Mouse (Mus musculus) gastrocnemius, adult 2 months (tissue): ENCODE results near the gene Clec4d. TPM values are rescaled to one million over a fixed set of nuclear protein-coding genes. Genes with fewer than 3 reads are reported as not detected.
"Not testable (repeated sequence)": the region's sequence is repeated elsewhere in the genome, so short reads cannot be mapped to it uniquely, and the experiment has no call there.

Experiments used
- DNase-seq: peaks from one replicate; pipeline ENCODE4 v3.0.0; 2022
- H3K27ac ChIP-seq: fragments of 200-600 bp; 2 replicates; pipeline ENCODE4 v1.8.1; 2022; ENCODE audit warnings: mild to moderate bottlenecking
- H3K4me3 ChIP-seq: fragments of 200-600 bp; 2 replicates; pipeline ENCODE4 v1.8.1; 2022; ENCODE audit warnings: mild to moderate bottlenecking, moderate library complexity
- CTCF ChIP-seq: fragments of 200-600 bp; IDR thresholded peaks from 2 replicates; pipeline ENCODE4 v1.8.1; 2022; ENCODE audit warnings: antibody characterized with exemption, mild to moderate bottlenecking, moderate library complexity
- intact Hi-C: fragments of 180-260 bp; cut with DNase I; formaldehyde crosslinking; loops from one replicate; pipeline ENCODE4 v1.15.1; 2025
- long read RNA-seq, 2 experiments: library from polyadenylated mRNA; stranded (forward); transcript quantifications; one replicate each; pipeline ENCODE4 v2.0.0; 2021
- total RNA-seq, 2 experiments: library from RNA; stranded (reverse); gene quantifications; 2 replicates each; pipeline ENCODE4 v1.2.3; 2021

Clec4d gene
- not detected for total RNA-seq
- long read RNA-seq, experiment 1: 0 reads
- long read RNA-seq, experiment 2: 0 reads

DNA sequence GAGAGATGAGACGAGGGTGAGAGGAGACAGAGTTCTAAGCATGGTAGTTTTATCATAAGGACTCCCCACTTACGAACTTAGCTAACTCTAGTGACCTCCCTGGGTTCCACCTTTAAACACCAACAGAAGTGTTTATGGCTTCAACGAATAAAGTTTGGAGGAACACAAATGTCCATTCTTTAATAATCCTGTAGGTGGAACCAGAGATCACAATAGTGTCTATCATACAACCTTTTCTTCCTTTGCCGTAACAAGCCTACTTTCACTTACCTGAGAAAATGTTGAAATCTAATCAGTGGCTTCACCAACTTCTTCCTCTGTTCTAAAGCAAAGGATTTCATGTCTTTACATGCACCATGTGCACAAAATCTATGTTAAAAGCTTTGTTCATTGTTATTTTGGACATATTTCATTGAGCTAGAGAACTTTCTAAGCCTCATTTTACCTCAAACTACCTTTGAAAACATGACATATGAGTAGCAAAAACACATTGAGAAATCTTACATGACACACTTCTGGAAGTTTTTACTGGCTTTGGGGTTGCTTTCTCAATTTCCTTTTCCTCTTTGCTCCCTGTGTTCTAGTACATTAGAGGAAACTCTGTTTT lies at the start of gene Clec4d:
Gene Clec4d (plus strand): TSS at position 557 of the 607 bp plus-strand sequence.
- H3K27ac ChIP-seq: no peak within 1 kb of the TSS
- intact Hi-C loops: no loop called here
- H3K4me3 ChIP-seq: no peak within 1 kb of the TSS
- TF ChIP-seq CTCF: 0 out of 2 replicates have a peak, but pooled peaks have one; percentile 4
- no peak for DNase-seq

GRCm38 (mm10) chr6:123227519-123228166 lies 34.3 kb upstream of the Clec4d start:
- TF ChIP-seq CTCF: no peak
- DNase-seq: no peak
- Histone ChIP-seq H3K27ac (no peak overlapping the region), H3K4me3 (no peak overlapping the region)
- intact Hi-C loops: no loop called here

- Histone ChIP-seq H3K4me3 (no peak within 1 kb of the TSS), H3K27ac (no peak within 1 kb of the TSS)
- DNase-seq: no peak
- intact Hi-C loops: no loop called here
- no peak for TF ChIP-seq CTCF
Observed at GRCm38 (mm10) chr6:123229644-123230043, 32.3 kb upstream of the Clec4d start, which contains the start of gene Clec4n. Clec4n (plus strand) TSS chr6:123229843.

GRCm38 (mm10) chr6:123231149-123231548 lies 30.8 kb upstream of the Clec4d start:
- H3K4me3 ChIP-seq: no peak overlapping the region
- no peak overlapping the region for H3K27ac ChIP-seq
- no peak for DNase-seq
- no peak for TF ChIP-seq CTCF
- intact Hi-C loops: no loop called here

- DNase-seq: no peak
Observed at GRCm38 (mm10) chr6:123237582-123237981, 24.3 kb upstream of the Clec4d start.

DNA sequence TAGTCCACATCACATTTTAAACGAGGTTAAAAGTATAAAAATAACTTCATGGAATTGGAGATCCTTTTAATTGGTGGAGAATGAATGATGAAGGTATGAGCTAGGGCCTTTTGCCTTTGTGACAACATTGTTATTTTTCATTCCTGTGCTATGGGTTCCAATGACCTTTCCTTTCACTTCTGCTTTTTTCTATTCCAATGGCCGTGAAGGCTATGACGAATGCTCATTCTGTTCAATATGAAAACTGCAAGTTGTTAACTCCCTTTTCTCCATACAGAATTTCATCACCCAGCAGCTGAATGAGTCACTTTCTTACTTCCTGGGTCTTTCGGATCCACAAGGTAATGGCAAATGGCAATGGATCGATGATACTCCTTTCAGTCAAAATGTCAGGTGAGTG lies 17.7 kb upstream of the Clec4d start:
- no peak overlapping the region for H3K4me3 ChIP-seq

More at GRCm38 (mm10) chr6:123237582-123237981, 24.3 kb upstream of the Clec4d start:
- H3K27ac ChIP-seq: no peak overlapping the region
- TF ChIP-seq CTCF: no peak
- intact Hi-C loops: no loop called here
- H3K4me3 ChIP-seq: no peak overlapping the region

GRCm38 (mm10) chr6:123248862-123249261 lies 13.0 kb upstream of the Clec4d start:
- H3K27ac ChIP-seq, DNase-seq, intact Hi-C loops, H3K4me3 ChIP-seq: not testable (repeated sequence)

More for the DNA sequence above, 17.7 kb upstream of the Clec4d start:
- no peak for DNase-seq
- no peak for TF ChIP-seq CTCF
- H3K27ac ChIP-seq: no peak overlapping the region
- intact Hi-C loops: no loop called here

GRCm38 (mm10) chr6:123252735-123253134 lies 9.2 kb upstream of the Clec4d start:
- DNase-seq: no peak
- no peak for TF ChIP-seq CTCF
- no peak overlapping the region for H3K4me3 ChIP-seq
- no peak overlapping the region for H3K27ac ChIP-seq
- intact Hi-C loops: no loop called here

- TF ChIP-seq CTCF: no peak
- intact Hi-C loops: no loop called here
- Histone ChIP-seq H3K27ac (no peak overlapping the region), H3K4me3 (no peak overlapping the region)
- no peak for DNase-seq
Observed at GRCm38 (mm10) chr6:123258946-123259345, 3.0 kb upstream of the Clec4d start.

DNA sequence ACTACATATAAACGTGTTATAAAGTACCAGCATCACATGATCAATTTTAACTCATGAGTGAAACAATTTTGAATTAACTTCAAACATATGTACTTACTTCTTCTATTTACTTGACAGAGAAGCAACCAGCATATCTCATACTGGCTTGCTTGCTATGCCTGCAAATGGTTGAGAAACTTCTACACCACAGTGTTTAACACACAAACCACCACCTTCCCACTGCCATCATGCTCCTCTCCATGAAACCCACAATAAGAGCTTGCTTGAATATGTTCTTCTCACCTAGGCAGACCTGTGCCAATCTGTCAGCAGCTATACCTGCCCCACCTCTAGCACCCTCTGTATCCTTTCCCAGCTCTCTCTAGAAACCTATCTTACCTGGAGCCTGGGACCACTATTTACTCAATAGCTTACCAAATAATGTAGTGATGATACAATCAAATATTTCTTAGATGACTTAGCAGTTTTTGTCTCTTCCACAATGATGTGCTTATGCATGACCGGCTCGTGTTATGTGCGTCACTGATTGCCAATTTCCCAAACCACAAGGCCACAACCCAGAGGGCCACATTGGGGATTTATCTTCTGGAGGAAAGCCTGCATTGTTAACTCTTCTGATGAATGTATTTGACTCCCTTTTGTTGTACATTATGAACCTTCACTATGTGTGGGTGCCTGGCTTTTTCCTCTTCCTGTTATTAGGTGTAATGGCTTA lies 1.9 kb upstream of the Clec4d start:
- Histone ChIP-seq H3K27ac (no peak overlapping the region), H3K4me3 (no peak overlapping the region)
- intact Hi-C loops: no loop called here
- no peak for TF ChIP-seq CTCF
- DNase-seq: no peak

- TF ChIP-seq CTCF: no peak
- no peak for DNase-seq
- intact Hi-C loops: no loop called here
- H3K4me3 ChIP-seq: no peak overlapping the region
- H3K27ac ChIP-seq: no peak overlapping the region
Observed at GRCm38 (mm10) chr6:123260868-123261267, 1.0 kb upstream of the Clec4d start.

- no peak for DNase-seq
- intact Hi-C loops: no loop called here
- Histone ChIP-seq H3K4me3 (no peak overlapping the region), H3K27ac (no peak overlapping the region)
- TF ChIP-seq CTCF: no peak
Observed at GRCm38 (mm10) chr6:123264194-123264593, 2.3 kb downstream of the Clec4d start.

GRCm38 (mm10) chr6:123265809-123266208 lies 3.9 kb downstream of the Clec4d start:
- no peak overlapping the region for H3K27ac ChIP-seq
- DNase-seq: no peak
- intact Hi-C loops: no loop called here
- H3K4me3 ChIP-seq: no peak overlapping the region
- TF ChIP-seq CTCF: no peak
